ENCODE assay signal across 8 mouse cellular contexts in the genomic region with DNA sequence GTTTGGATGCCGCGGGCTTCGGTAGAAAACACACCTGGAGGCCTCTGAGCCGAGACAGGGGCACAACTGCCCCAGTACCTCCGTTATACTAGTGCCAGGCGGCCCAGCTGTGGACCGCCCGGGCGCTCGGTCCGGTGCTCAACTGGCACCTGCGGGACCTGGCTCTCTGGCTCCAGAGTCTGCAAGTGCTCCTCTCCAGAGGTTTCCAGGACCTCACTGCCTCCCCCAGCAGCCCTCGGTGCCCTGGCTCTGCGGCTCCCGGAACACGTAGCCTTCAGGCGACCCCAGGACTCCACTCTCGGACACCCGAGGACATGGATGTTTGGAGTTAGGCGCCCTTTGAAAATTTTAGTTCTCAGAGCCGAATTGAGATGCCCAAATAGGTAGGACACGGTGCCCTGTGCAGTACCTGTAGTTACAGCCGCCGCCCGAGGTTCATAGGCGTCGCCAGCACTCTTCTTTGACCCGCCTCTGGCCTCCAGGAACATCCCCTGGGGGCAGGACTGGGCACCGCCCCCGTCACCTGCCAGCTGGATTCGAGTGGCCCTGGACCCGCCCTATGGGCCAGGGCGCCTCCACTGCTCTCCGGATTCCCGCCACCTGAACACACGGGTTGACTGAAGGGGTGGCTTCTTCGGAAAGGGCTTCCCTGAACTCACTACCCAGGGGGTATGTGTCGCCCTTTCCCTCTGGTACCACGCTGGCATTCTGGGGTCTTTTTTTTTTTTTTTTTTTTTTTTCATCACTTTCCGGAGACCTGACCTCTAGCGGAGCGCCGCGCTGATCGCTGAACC. TPM values are rescaled to one million over a fixed set of nuclear protein-coding genes. Genes with fewer than 3 reads are reported as not detected.
DNase-seq lines count a peak whose midpoint lies in the region; ATAC-seq lines count a peak whose summit lies in the region.

A gene (minus strand): TSS at position 467 of the 794 bp plus-strand sequence.

- H3K4me3 ChIP-seq in embryonic facial prominence, embryonic 14.5 days (ENCODE audit: low read depth, low read length): peak within 1 kb of the TSS; percentile 54
- peak within 1 kb of the TSS; percentile 47 for H3K4me3 ChIP-seq in intestine, embryonic 15.5 days (replicated peaks)
- peak within 1 kb of the TSS; percentile 54 for H3K4me3 ChIP-seq in liver, embryonic 16.5 days (ENCODE audit: low read depth, low read length)
- peak within 1 kb of the TSS; percentile 48 for H3K4me3 ChIP-seq in neural tube, embryonic 13.5 days

- peak; percentile 46 for DNase-seq in gastrocnemius, postnatal 25 days
- DNase-seq in gastrocnemius, postnatal 4 days (ENCODE audit: low spot score in 2 of 2): no peak
- no peak for DNase-seq in embryonic facial prominence, embryonic 14.5 days (ENCODE audit: low spot score)
- DNase-seq in left cerebral cortex, adult 8-10 months (ENCODE audit: low spot score in 2 of 2): no peak
- DNase-seq in thymus, postnatal 25 days: no peak

- H3K9ac ChIP-seq in embryonic facial prominence, embryonic 14.5 days (ENCODE audit: low read depth, low read length): peak within 1 kb of the TSS; percentile 57
- peak within 1 kb of the TSS; percentile 53 for H3K9ac ChIP-seq in intestine, embryonic 15.5 days
- H3K9ac ChIP-seq in liver, embryonic 16.5 days (ENCODE audit: low read depth, low read length): no peak within 1 kb of the TSS
- H3K9ac ChIP-seq in neural tube, embryonic 13.5 days: peak within 1 kb of the TSS; percentile 70

- no peaks in the 10 kb centered on the region for H3K9me3 ChIP-seq in embryonic facial prominence, embryonic 14.5 days (ENCODE audit: control insufficient read depth, low read length)
- no peaks in the 10 kb centered on the region for H3K9me3 ChIP-seq in intestine, embryonic 15.5 days
- H3K9me3 ChIP-seq in liver, embryonic 16.5 days (replicated peaks; ENCODE audit: control insufficient read depth, low read length): no peaks in the 10 kb centered on the region
- no peaks in the 10 kb centered on the region for H3K9me3 ChIP-seq in neural tube, embryonic 13.5 days

- peaks cover 43% of the 10 kb centered on the region for H3K27me3 ChIP-seq in embryonic facial prominence, embryonic 14.5 days (replicated peaks; ENCODE audit: control insufficient read depth, insufficient read depth, low read length)
- peaks cover 35% of the 10 kb centered on the region for H3K27me3 ChIP-seq in intestine, embryonic 15.5 days (replicated peaks)
- H3K27me3 ChIP-seq in liver, embryonic 16.5 days (ENCODE audit: control insufficient read depth, insufficient read depth, low read depth, low read length): peaks cover 44% of the 10 kb centered on the region
- H3K27me3 ChIP-seq in neural tube, embryonic 13.5 days: peaks cover 44% of the 10 kb centered on the region

- peaks cover 15% of the 10 kb centered on the region for H3K4me1 ChIP-seq in embryonic facial prominence, embryonic 14.5 days (ENCODE audit: control insufficient read depth, insufficient read depth, low read length)
- peaks cover 27% of the 10 kb centered on the region for H3K4me1 ChIP-seq in intestine, embryonic 15.5 days (replicated peaks)
- H3K4me1 ChIP-seq in liver, embryonic 16.5 days (ENCODE audit: control insufficient read depth, low read depth, low read length): peaks cover 12% of the 10 kb centered on the region
- peaks cover 30% of the 10 kb centered on the region for H3K4me1 ChIP-seq in neural tube, embryonic 13.5 days (replicated peaks)

- no peak for ATAC-seq in embryonic facial prominence, embryonic 14.5 days (ENCODE audit: low read depth)
- ATAC-seq in intestine, embryonic 15.5 days: peak; percentile 78
- ATAC-seq in liver, embryonic 16.5 days (ENCODE audit: low read depth): peak; percentile 32; the same call in 1 of the 2 replicates
- peak; percentile 44; the same call in 1 of the 2 replicates for ATAC-seq in neural tube, embryonic 13.5 days (ENCODE audit: low read depth)

- 1% methylated on average over 34 of the region's 45 CpGs for WGBS in embryonic facial prominence, embryonic 14.5 days
- WGBS in intestine, embryonic 15.5 days: 1% methylated on average over 44 of the region's 45 CpGs
- 2% methylated on average over 45 of the region's 45 CpGs for WGBS in liver, embryonic 16.5 days (ENCODE audit: insufficient replicate concordance)
- 1% methylated on average over 44 of the region's 45 CpGs for WGBS in neural tube, embryonic 13.5 days

- H3K27ac ChIP-seq in embryonic facial prominence, embryonic 14.5 days (replicated peaks; ENCODE audit: low read depth, low read length): no peak within 1 kb of the TSS
- H3K27ac ChIP-seq in intestine, embryonic 15.5 days: peak within 1 kb of the TSS; percentile 37
- H3K27ac ChIP-seq in liver, embryonic 16.5 days (ENCODE audit: low read length): no peak within 1 kb of the TSS
- H3K27ac ChIP-seq in neural tube, embryonic 13.5 days (replicated peaks): no peak within 1 kb of the TSS

- H3K4me2 ChIP-seq in embryonic facial prominence, embryonic 14.5 days (ENCODE audit: low read depth, low read length): peak within 1 kb of the TSS; percentile 98
- peak within 1 kb of the TSS; percentile 99 for H3K4me2 ChIP-seq in intestine, embryonic 15.5 days (replicated peaks)
- peak within 1 kb of the TSS; percentile 76 for H3K4me2 ChIP-seq in liver, embryonic 16.5 days (ENCODE audit: low read depth, low read length)
- H3K4me2 ChIP-seq in neural tube, embryonic 13.5 days: peak within 1 kb of the TSS; percentile 85

- no peaks in the 10 kb centered on the region for H3K36me3 ChIP-seq in embryonic facial prominence, embryonic 14.5 days (ENCODE audit: control insufficient read depth, insufficient read depth, low read length)
- H3K36me3 ChIP-seq in intestine, embryonic 15.5 days: no peaks in the 10 kb centered on the region
- no peaks in the 10 kb centered on the region for H3K36me3 ChIP-seq in liver, embryonic 16.5 days (ENCODE audit: control insufficient read depth, insufficient read depth)
- no peaks in the 10 kb centered on the region for H3K36me3 ChIP-seq in neural tube, embryonic 13.5 days

RNA-seq across cellular contexts. Expression of the gene that starts here (rescaled TPM):
- total RNA-seq in gastrocnemius, postnatal 25 days (2021): 1 to 10 TPM; 3.3 to 5.9 TPM
- 1 to 10 TPM in 1 of 2 experiments, under 1 TPM in 1; 0.65 to 1.2 TPM for total RNA-seq in gastrocnemius, postnatal 4 days (2021)
- polyA plus RNA-seq in embryonic facial prominence, embryonic 14.5 days (2014; fragmentation: Nextera tagmentation; extraction: Ambion mirVana): 0.66 and 1.4 TPM in 2 replicates
- 1.5 and 1.6 TPM in 2 replicates for polyA plus RNA-seq in intestine, embryonic 15.5 days (2015; fragmentation: Nextera tagmentation; extraction: Ambion mirVana)
- polyA plus RNA-seq in liver, embryonic 16.5 days (2015; fragmentation: Nextera tagmentation; extraction: Ambion mirVana): 0.13 TPM in 1 of 2 replicates, not detected in the other
- 1.0 TPM in 1 of 2 replicates, not detected in the other for polyA plus RNA-seq in neural tube, embryonic 13.5 days (2015; fragmentation: Nextera tagmentation; extraction: Ambion mirVana)
- total RNA-seq in left cerebral cortex, adult 8-10 months (2022): 1 to 10 TPM in 3 of 4 experiments, under 1 TPM in 1; 0.37 to 2.6 (median 1.5) TPM

Comparison
In these comparisons a context has a peak if more than half of its experiments do, and no peak if none do; other contexts are left out.
1. Peak in ATAC-seq, H3K4me3 ChIP-seq and H3K4me2 ChIP-seq in liver, embryonic 16.5 days; RNA of the gene not detected or under 1 TPM.